Mouse (Mus musculus) neural tube, embryonic 11.5 days (tissue): ENCODE results near the gene Zbtb7a. TPM values are rescaled to one million over a fixed set of nuclear protein-coding genes. Genes with fewer than 3 reads are reported as not detected.

Experiments
- ATAC-seq: fragments of 200-750 bp; cut with Nextera tagmentation; 2 replicates; pipeline ENCODE4 v1.8.0; 2017; ENCODE audit warnings: moderate number of reproducible peaks, mild to moderate bottlenecking, moderate TSS enrichment, moderate library complexity; ENCODE audit not compliant: insufficient read depth, low FRiP score, low TSS enrichment
- DNase-seq: peaks from one replicate; pipeline ENCODE4 v3.0.0-alpha.2; 2015; ENCODE audit warnings: low spot score
- H3K27ac ChIP-seq: fragments of 300-500 bp; sonication (generic); 2 replicates; pipeline ENCODE4 v1.5.1; 2014; ENCODE audit warnings: low read depth, mild to moderate bottlenecking, low read length
- H3K27me3 ChIP-seq: fragments of 300-500 bp; sonication (generic); 2 replicates; pipeline ENCODE4 v1.6.1; 2014; ENCODE audit warnings: mild to moderate bottlenecking, low read length, mixed read lengths; ENCODE audit not compliant: control insufficient read depth, insufficient read depth
- H3K36me3 ChIP-seq: fragments of 300-500 bp; sonication (generic); 2 replicates; pipeline ENCODE4 v1.6.1; 2014; ENCODE audit warnings: mild to moderate bottlenecking, low read length, moderate library complexity, mixed read lengths; ENCODE audit not compliant: control insufficient read depth, insufficient read depth
- H3K4me1 ChIP-seq: fragments of 300-500 bp; sonication (generic); 2 replicates; pipeline ENCODE4 v1.6.1; 2014; ENCODE audit warnings: low read length, mixed read lengths; ENCODE audit not compliant: control insufficient read depth, insufficient read depth
- H3K4me2 ChIP-seq: fragments of 300-500 bp; sonication (generic); 2 replicates; pipeline ENCODE4 v1.6.1; 2014; ENCODE audit warnings: low read depth, mild to moderate bottlenecking, moderate library complexity
- H3K4me3 ChIP-seq: fragments of 300-500 bp; sonication (generic); 2 replicates; pipeline ENCODE4 v1.5.1; 2014; ENCODE audit warnings: low read depth, low read length
- H3K9ac ChIP-seq: fragments of 300-500 bp; sonication (generic); 2 replicates; pipeline ENCODE4 v1.6.1; 2014; ENCODE audit warnings: mild to moderate bottlenecking, low read length
- H3K9me3 ChIP-seq: fragments of 300-500 bp; sonication (generic); 2 replicates; pipeline ENCODE4 v1.6.1; 2016; ENCODE audit warnings: low read length; ENCODE audit not compliant: control insufficient read depth
- WGBS: fragments of 180-500 bp; shearing (Covaris S2); extraction: QIAGEN DNeasy Blood & Tissue Kit; methylation state at CpG from one replicate; pipeline ENCODE4 v1.1.7; 2014; 5-methylcytosine and 5-hydroxymethylcytosine counted together
- polyA plus RNA-seq: library from polyadenylated mRNA; unstranded; fragments of >200 nt; fragmentation: Nextera tagmentation; extraction: Ambion mirVana; gene quantifications from 2 replicates; pipeline ENCODE4 v1.2.1, GENCODE M21; 2014

Gene Zbtb7a
- polyA plus RNA-seq, 1 experiment from 2014 or later: 8.8 TPM

GRCm38 (mm10) chr10:81189821-81190220 lies 54.8 kb downstream of the Zbtb7a start:
- peaks cover 5% of the 10 kb centered on the region; the same call in 1 of the 2 replicates for H3K36me3 ChIP-seq
- WGBS: 73% methylated on average over 26 of the region's 26 CpGs
- H3K9ac ChIP-seq: no peak overlapping the region
- ATAC-seq: no peak
- H3K9me3 ChIP-seq: no peaks in the 10 kb centered on the region
- H3K4me3 ChIP-seq: no peak overlapping the region
- H3K4me2 ChIP-seq: no peak overlapping the region
- peaks cover 13% of the 10 kb centered on the region for H3K4me1 ChIP-seq
- H3K27ac ChIP-seq: no peak overlapping the region
- peaks cover 13% of the 10 kb centered on the region for H3K27me3 ChIP-seq
- DNase-seq: no peak

- peak; percentile 60 for DNase-seq
- WGBS: 72% methylated on average over 31 of the region's 31 CpGs
- Histone ChIP-seq H3K9ac (no peak overlapping the region), H3K36me3 (0 out of 2 replicates have a peak, but pooled peaks cover 3% of the 10 kb centered on the region), H3K4me1 (peaks cover 13% of the 10 kb centered on the region), H3K9me3 (no peaks in the 10 kb centered on the region), H3K4me3 (no peak overlapping the region), H3K27me3 (peaks cover 17% of the 10 kb centered on the region), H3K4me2 (no peak overlapping the region), H3K27ac (no peak overlapping the region)
- ATAC-seq: no peak
These were observed 55.4 kb downstream of the Zbtb7a start for GRCm38 (mm10) chr10:81190236-81190911.

- no peak for ATAC-seq
- H3K27ac ChIP-seq: peak overlapping the region; percentile 23; the same call in 1 of the 2 replicates
- 0 out of 2 replicates have a peak, but pooled peaks cover 3% of the 10 kb centered on the region for H3K36me3 ChIP-seq
- no peak overlapping the region for H3K4me3 ChIP-seq
- peaks cover 13% of the 10 kb centered on the region for H3K4me1 ChIP-seq
- H3K4me2 ChIP-seq: no peak overlapping the region
- no peak for DNase-seq
- no peaks in the 10 kb centered on the region for H3K9me3 ChIP-seq
- 73% methylated on average over 6 of the region's 6 CpGs for whole genome bisulfite sequencing
- peaks cover 20% of the 10 kb centered on the region for H3K27me3 ChIP-seq
- no peak overlapping the region for H3K9ac ChIP-seq
These were observed 55.9 kb downstream of the Zbtb7a start for GRCm38 (mm10) chr10:81190912-81191321.

GRCm38 (mm10) chr10:81191342-81191982 lies 56.4 kb downstream of the Zbtb7a start:
- peak overlapping the region; percentile 95; the same call in 1 of the 2 replicates for H3K4me2 ChIP-seq
- no peak overlapping the region for H3K9ac ChIP-seq
- H3K27ac ChIP-seq: peak overlapping the region; percentile 80

DNA sequence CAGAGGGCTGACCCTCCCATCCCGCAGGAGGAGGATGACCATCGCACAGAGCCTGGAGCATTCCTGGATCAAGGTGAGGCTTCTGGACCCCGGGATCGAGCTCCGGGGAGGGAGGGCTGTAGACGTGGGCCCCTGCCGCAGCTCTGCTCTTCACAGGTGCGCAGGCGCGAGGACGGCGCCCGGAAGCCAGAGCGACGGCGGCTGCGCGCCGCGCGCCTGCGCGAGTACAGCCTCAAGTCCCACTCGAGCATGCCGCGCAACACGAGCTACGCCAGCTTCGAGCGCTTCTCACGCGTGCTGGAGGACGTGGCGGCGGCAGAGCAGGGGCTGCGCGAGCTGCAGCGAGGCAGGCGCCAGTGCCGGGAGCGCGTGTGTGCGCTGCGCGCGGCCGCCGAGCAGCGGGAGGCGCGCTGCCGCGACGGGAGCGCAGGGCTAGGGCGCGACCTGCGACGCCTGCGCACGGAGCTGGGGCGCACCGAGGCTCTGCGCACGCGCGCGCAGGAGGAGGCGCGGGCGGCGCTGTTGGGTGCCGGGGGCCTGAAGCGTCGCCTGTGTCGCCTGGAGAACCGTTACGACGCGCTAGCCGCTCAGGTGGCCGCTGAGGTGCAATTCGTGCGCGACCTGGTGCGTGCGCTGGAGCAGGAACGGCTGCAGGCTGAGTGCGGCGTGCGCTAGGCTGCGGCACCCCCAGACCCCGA lies 57.4 kb downstream of the Zbtb7a start:
- Histone ChIP-seq H3K9me3 (no peaks in the 10 kb centered on the region), H3K4me2 (peak overlapping the region; percentile 95), H3K27ac (peak overlapping the region; percentile 80), H3K4me3 (peak overlapping the region; percentile 58), H3K4me1 (peaks cover 13% of the 10 kb centered on the region), H3K27me3 (peaks cover 26% of the 10 kb centered on the region), H3K9ac (peak overlapping the region; percentile 77), H3K36me3 (0 out of 2 replicates have a peak, but pooled peaks cover 3% of the 10 kb centered on the region)
- DNase-seq (peak; percentile 86), ATAC-seq (peak; percentile 62)
- WGBS: 2% methylated on average over 54 of the region's 93 CpGs

More at GRCm38 (mm10) chr10:81191342-81191982, 56.4 kb downstream of the Zbtb7a start:
- DNase-seq (no peak), ATAC-seq (no peak)
- Histone ChIP-seq H3K9me3 (no peaks in the 10 kb centered on the region), H3K4me3 (no peak overlapping the region), H3K4me1 (peaks cover 13% of the 10 kb centered on the region), H3K27me3 (peaks cover 26% of the 10 kb centered on the region), H3K36me3 (0 out of 2 replicates have a peak, but pooled peaks cover 3% of the 10 kb centered on the region)
- WGBS: 91% methylated on average over 18 of the region's 18 CpGs

DNA sequence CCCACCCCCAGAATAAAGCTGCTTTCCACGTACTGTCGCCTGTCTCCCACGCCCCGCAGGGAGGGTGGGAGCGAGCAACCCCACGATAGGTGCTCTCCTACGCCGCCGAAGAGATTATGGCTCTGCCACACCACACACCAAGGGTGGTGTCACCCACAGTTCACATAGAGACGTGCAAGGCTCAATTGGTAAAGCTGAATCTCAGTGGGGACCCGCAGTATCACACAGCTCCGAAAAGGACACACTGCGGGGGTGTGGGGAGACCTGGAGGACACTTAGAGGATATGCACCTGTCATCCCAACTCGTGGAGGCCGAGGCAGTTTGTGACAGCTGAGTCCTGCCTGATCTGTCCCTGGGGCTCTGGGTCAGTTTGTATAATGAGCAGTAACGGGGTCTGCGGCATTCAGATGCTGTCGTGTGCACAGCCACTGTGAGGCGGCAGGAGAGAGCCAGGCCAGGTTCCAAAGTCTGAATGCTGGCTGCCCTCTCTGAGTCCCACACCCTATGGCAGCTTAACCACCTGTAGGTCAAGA lies 58.0 kb downstream of the Zbtb7a start:
- H3K4me3 ChIP-seq: peak overlapping the region; percentile 58
- H3K36me3 ChIP-seq: 0 out of 2 replicates have a peak, but pooled peaks cover 3% of the 10 kb centered on the region
- H3K9me3 ChIP-seq: no peaks in the 10 kb centered on the region
- DNase-seq (peak; percentile 56), ATAC-seq (peak; percentile 38)
- peak overlapping the region; percentile 80 for H3K27ac ChIP-seq
- peaks cover 13% of the 10 kb centered on the region for H3K4me1 ChIP-seq
- H3K27me3 ChIP-seq: peaks cover 26% of the 10 kb centered on the region
- WGBS: 4% methylated on average over 19 of the region's 19 CpGs
- peak overlapping the region; percentile 77 for H3K9ac ChIP-seq
- H3K4me2 ChIP-seq: peak overlapping the region; percentile 95

GRCm38 (mm10) chr10:81193991-81194774 lies 59.2 kb downstream of the Zbtb7a start:
- no peak for ATAC-seq
- peaks cover 26% of the 10 kb centered on the region for H3K27me3 ChIP-seq
- peaks cover 13% of the 10 kb centered on the region for H3K4me1 ChIP-seq
- WGBS: 20% methylated on average over 37 of the region's 37 CpGs
- no peak overlapping the region for H3K4me2 ChIP-seq
- no peaks in the 10 kb centered on the region for H3K36me3 ChIP-seq
- no peaks in the 10 kb centered on the region for H3K9me3 ChIP-seq
- H3K9ac ChIP-seq: no peak overlapping the region
- H3K4me3 ChIP-seq: no peak overlapping the region
- no peak for DNase-seq
- no peak overlapping the region for H3K27ac ChIP-seq

- no peak overlapping the region for H3K9ac ChIP-seq
- 71% methylated on average over 4 of the region's 4 CpGs for WGBS
- H3K4me3 ChIP-seq: no peak overlapping the region
- no peaks in the 10 kb centered on the region for H3K9me3 ChIP-seq
- no peak overlapping the region for H3K27ac ChIP-seq
- no peak overlapping the region for H3K4me2 ChIP-seq
- no peak for ATAC-seq
- H3K4me1 ChIP-seq: peaks cover 13% of the 10 kb centered on the region
- peaks cover 26% of the 10 kb centered on the region for H3K27me3 ChIP-seq
- DNase-seq: no peak
- H3K36me3 ChIP-seq: no peaks in the 10 kb centered on the region
These were observed 60.3 kb downstream of the Zbtb7a start for GRCm38 (mm10) chr10:81195300-81195699.
